Mouse (Mus musculus) gastrocnemius, adult 18-20 months (tissue): ENCODE results near the gene Itprid1. TPM values are rescaled to one million over a fixed set of nuclear protein-coding genes. Genes with fewer than 3 reads are reported as not detected.

Source experiments
- DNase-seq: peaks from one replicate; pipeline ENCODE4 v3.0.0; 2021; ENCODE audit warnings: low spot score
- total RNA-seq, 2 experiments: library from RNA; stranded (reverse); gene quantifications; 2 replicates each; pipeline ENCODE4 v1.2.3; 2021

Itprid1 gene
- total RNA-seq, 2 experiments from 2014 or later: not detected

DNA sequence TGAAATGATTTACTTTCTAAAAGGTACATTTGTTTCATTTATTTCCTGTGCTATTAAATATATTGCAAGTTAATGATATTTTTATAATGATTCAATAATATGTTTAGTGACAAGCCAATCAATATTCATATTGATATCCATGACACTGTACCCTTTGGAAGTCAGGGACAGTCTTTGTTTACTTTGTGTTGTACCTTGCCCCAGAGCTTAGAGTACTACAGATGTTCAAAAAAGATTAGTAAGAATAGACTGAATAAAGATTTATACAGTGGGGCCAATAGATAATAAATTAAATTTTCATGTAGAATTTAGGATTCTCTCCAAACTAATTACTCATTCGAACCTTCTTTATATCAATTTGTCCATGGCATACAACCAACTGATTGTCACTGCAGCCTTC lies 50.9 kb downstream of the Itprid1 start:
- DNase-seq: no peak

DNA sequence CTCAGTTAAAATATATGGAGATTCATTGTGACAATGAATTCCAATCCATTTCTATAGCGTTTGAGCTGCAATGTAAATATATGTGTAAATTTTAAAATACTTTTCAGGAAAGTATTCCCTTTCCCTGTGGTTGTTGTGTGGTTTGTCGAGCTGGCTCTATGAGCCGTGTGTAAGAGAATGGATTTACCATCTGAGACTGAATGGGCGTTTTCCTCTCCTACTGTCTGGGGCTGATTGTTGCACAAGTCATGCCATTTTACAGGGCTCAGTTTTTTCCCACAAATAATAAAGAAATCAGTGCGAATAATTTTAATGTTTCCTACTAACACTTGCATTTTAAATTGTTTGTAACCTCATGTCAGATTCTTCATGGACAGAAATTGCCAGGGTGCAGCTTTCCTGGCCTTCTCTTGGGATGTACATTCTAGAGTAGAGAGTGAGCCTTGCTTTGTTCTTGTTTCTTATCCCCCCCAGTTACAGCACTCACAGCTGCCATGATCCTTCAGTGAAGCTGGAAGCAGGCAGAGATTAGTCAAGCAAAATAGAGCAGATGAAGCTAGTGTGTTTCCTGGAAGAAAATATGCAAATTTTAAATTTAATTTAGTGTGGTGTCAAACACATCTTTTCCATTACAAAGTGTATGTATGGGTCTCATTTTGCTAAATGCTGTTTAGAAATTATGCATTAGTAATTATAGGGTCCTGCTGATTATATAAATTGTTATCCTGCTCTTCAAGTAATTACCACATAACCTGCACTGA lies 65.1 kb downstream of the Itprid1 start:
- DNase-seq: no peak

DNA sequence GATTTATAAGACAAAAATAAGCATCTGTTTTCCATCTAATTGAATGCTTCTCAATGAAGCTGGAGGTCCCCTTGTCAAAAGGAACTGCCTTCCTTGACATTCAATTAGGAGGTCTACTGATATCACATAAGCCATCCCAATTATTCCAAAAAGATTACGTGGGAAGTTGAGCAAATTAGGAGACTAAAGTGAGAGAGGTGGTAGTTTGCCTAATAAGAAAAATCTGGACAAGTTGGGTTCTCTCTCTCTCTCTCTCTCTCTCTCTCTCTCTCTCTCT lies 65.6 kb downstream of the Itprid1 start:
- DNase-seq: no peak

DNA sequence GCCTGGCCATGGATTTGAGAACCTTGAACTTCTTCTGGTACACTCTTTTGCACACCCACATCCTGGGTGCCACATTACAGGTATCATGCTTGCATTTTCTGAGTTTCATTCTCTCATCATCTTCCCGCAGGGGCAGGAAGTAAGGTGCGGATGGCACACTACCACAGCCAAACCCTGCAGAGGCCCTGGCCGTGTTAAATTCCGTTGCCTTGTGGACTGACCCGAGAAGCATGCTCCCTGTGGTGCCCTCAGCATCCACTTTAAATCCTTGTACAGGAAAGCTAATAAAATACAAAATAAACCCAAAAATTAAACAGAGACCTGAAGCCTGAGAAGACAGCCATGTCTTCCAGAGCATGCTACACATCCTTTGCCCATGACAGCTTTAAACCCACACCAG lies 82.5 kb downstream of the Itprid1 start:
- DNase-seq: no peak

DNA sequence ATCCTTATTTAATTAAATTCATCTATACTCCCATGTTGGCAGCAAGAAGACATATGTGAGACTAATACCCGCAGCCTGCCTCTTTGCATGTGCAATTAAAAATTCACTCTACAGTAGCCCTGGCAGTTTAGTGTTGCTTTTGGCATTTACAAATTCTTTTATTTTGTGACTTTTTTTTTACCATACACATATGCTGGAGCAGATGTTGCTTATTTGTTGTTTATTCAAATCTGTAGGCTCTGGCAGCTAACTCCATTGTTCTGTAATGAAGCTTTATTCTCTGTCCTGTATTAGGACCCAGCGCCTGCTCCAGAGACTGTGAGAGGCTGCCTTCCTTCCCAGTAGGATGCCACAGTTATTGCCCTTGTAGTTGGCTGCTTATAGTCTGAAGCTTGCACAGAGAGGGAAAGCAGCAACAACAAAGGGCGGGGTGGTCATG lies 83.6 kb downstream of the Itprid1 start:
- no peak for DNase-seq

DNA sequence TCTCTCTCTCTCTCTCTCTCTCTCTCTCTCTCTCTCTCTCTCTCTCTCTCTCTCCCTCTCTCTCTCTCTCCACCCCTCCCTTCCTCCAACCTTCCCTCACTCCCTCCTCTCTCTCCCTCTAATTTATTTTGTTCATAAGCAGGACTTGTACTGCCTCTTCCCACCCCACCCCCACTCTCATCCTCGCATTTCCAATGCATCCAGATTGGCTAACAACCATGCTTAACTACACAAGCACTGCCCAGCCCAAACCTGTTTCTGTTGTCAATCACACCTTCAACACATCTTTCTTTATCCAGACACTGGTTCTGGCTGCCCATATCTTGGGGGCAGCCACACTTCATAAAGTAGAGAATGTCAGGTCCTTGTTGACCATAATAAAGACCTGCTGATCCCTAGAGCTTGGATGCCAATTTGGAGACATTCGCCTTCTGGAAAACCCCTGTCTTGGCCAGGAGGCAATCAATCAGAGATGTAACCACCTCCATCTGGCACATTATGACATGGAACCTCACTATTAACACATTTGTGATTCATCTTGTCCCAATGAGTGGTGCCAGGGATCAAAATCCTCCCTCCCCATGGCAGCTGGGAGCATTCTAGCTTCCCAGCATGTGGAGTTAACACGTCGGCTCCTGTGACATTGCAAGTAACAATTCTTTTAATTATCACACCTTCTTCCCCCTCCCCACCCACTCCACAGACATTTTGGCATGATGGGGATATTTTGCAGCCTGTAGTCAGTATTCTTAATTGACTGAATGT lies 84.4 kb downstream of the Itprid1 start:
- no peak for DNase-seq

DNA sequence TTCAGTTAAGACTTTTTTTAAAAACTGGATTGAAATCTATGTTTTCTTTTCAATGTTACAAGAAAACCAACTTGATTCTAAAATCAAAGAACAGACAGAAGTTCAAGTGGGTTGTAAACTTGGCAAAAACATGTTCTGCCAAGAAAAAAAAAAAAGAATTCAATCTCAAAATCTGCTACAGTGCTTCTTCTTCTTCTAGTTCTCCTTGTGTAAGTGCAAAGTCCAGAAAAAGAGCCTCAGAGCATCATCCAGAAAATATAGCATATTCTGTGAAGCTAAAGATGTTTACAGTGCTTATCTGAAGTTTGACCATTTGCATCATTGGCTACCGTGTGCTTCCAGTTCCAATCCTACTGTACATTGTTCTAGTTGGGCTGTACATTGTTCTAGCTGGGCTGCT lies 108.0 kb downstream of the Itprid1 start:
- DNase-seq: no peak

DNA sequence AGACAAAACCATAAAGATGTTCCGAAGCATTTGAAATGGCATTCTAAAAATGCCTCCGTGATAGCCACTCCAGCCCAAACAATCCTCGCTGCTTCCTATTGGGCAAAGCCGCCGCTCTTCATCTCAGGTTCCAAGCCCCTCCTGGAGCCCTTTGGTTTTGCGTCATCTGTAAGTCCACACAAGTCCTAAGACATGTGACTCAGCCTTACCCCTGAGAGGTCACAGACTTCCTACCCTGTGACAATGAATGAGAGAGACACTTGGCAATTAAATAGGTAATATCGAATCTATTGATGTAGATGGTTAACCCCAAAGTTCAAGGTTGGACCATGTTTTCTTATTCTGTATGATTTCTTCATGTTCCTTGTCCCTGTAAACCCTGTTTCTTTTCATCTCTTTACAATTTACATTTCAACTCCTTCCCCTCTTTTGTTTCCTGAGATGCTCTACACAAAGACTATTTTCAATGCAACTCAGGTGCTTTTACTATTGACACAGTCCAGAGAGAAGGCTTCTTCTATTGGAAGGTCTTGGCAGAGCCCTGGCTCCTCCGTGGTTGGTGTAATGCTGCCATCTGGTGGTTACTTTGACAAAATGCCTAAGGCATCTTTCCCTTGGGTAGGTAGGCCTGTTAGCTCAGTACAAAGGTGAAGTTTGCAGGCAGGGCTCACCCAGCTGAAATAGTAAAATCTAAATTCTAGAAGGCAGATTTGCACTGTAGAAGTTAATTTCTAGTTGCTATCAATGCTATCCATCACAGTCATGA lies 113.8 kb downstream of the Itprid1 start:
- peak; percentile 43 for DNase-seq

DNA sequence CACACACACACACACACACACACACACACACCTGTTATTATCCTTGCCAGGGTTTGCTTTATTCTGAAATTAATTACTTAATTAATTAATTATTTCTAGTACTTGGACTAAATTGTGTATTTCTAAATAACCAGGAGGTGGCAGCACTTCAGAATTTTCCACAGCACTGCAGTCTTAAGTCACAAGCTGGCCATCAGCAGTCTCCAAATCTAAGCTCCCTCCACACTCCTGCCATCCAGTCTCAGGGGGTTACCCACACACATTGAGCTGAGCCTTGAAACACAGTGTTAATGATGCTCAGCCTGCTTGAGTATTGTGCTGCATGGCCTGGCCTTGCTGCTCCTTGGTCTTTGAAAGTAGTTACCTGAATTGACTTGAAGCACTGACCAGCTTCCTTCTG lies 136.3 kb downstream of the Itprid1 start:
- peak; percentile 3 for DNase-seq

DNA sequence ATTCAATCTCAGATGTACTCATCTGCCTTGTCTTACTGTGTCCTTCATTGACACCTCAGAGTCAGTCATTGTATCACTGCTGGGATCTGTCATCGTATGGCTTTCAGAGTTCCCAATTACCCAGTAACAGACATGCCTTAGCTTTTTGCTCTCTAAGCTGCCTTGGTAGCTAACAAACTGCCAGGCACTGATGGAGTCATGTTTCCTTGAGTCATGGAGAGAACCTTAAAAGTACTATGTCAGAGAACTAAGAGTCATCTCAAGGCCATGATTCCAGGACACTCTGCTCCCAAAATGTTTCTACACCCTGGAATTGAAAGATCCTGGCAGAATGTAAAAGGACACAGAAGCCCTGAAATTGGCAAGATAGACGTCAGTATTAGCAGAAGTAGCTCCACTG lies 143.1 kb downstream of the Itprid1 start:
- DNase-seq: no peak

DNA sequence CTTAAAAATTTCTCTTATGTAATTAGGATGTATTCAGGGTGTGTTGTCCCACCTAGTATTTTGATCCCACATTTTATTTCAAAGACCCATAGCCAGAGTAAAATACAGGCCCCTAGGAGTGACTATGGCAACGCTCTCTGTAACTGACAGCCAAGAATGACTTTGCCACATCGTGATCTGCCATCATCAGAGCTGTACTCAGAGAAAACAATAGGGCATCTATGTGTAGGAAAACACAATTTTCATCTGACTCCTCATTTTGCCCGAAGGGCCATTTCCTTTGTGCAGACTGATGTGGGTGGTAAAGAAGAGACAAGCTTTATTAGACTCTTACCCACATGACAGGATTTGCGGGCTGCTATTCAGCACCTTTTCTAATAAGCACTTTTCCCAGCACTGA lies 172.0 kb downstream of the Itprid1 start:
- DNase-seq: no peak

DNA sequence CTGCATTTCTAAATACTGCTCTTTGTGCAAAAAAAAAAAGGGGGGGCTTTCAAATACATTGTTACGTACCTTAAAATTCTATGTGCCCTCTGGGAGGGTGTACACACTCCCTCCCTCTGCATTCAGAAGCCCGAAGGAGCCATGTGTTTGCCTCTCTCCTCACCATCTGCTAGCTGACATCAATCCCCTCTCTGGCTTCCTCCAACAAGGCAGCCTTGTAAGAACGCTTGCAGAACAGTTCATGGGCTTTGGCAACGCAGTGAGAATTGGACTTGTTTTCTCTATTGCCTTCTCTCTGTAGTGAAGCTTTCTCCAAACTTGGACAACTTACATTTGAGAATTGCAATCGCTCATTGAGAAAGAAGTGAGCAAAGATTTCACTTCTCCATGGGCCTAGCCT lies 175.7 kb downstream of the Itprid1 start:
- no peak for DNase-seq

DNA sequence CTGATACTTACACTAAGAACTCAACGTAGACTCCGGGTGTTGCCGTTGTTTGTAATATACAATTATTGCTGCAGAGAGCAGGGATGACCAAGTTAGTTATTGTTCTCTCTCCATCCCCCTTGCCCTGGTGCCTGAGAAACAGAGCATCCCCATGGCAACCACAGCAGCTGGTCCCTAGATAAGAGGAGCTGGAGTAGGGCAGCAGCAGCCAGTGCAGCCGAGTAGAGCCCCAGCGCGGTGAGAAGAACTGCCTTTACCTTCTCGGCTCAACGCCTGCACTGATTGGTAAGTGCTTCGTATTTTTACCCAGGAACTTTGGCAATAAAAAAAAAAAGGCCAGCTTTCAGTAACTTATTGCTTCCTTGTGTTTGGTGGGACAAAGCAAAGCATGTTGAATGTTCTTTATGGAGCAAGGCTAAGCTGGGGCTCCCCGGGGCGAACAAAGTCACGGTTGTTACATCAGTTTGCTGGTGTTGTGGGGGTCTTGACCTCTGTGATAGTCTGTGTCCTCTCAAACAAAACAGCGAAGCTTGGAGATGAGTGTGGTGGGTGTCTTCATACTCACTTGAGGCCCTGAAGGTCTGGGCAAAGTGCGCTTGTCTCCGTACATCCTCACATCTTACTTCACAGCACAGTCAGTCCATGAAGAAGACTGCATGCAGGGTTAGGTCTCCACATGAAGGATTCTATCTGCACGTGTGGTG lies 180.7 kb downstream of the Itprid1 start, which contains the start of gene Ppp1r17:
TSS of gene Ppp1r17 (plus strand) at position 207 of the 704 bp plus-strand sequence.
- no peak for DNase-seq

DNA sequence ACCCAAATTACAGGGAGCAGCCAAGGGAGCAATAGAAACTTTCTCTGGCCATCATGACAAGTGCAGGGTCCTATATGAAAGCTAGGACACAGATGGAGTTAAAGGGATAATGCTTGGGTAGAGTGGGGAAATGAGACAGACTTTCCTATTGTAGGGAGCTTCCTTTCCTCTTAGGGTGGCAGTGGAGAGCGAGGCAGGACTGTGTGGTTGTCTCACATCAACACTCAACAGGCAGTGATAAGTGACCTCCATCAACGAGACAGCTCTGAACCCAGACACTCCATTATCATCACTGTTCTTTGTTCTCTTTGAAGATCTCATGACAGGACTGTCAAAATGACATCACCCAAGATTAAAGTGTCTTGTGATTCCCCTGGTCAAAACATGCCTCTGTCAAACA lies 182.9 kb downstream of the Itprid1 start:
- DNase-seq: no peak

DNA sequence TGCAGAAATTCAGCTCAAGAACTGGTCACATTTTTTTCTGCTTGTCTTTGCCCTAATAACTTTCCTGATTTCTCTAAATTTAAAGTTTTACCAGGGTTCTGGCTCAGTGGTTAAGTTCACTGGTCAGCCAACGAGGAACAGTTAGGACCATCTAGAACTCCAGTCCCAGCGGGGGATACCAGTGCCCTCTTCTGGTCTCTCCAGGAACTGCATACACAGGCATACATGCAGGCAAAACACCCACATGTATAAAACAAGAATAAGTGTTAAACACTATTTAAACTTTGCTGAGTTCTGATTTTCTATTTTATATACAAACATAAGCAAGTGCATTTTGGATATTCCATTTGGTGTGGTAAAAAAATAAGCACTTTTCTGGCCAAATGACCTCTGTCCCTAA lies 188.8 kb downstream of the Itprid1 start:
- no peak for DNase-seq

DNA sequence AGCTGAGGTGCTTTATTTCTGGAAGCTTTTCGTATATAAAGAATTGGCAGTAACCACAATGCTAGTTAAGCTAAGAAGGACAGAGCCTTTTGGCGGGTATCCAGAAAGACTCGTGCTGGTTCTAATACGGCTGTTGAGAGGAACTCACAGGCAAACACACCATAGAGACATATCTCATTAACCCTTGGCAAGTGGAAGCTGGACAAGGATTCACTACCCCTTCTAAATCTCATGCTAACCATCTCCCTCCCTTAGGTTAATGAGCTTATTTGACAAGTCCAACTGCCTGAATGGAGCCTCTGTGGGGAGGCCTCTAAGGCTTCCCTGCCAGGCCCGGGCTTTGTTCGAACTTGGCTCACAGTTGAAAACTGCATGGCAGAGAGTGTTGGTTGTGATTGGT lies 190.6 kb downstream of the Itprid1 start:
- no peak for DNase-seq

DNA sequence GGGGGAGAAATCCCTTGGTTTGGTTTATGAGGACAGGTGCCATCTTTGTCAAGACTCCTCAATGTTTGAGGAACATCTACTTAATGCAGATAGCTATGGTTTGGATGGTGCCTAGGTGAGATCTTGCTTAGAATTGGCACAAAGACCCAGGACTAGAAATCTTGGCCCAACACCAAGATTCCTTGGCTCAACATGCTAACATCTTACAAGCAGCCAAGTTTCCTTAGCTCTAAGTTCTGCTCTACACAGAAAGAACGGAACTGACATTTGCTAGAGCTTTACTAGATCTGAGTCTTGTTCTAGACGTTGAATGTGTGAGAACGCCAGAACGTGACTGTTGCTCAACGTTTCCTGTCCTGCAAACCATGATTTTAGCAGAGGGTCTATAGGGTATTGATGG lies 191.3 kb downstream of the Itprid1 start:
- no peak for DNase-seq

Other genes with a start within 250 kb of the Itprid1 start
- not detected for gene Neurod6, start 155.6 kb upstream of the Itprid1 start, total RNA-seq
- not detected for gene Ppp1r17, start 180.6 kb downstream of the Itprid1 start, total RNA-seq